Mouse (Mus musculus): ENCODE results near the gene Hsf5.
A peak's percentile ranks its signal among the peaks of the same experiment; 100 is the strongest.

The Hsf5 gene

GRCm38 (mm10) chr11:87616790-87617474, at the start of gene Hsf5:
Hsf5 (plus strand) TSS chr11:87617164.
- DNase-seq: no peak

GRCm38 (mm10) chr11:87568255-87568953, 48.6 kb upstream of the Hsf5 start, which contains the start of gene Sept4:
Sept4 (plus strand) TSS chr11:87568903.
- DNase-seq: no peak

GRCm38 (mm10) chr11:87570743-87571142, 46.2 kb upstream of the Hsf5 start:
- DNase-seq: no peak

GRCm38 (mm10) chr11:87571361-87571950, 45.5 kb upstream of the Hsf5 start:
- DNase-seq: no peak

- DNase-seq: no peak
Measured at GRCm38 (mm10) chr11:87573751-87574150, 43.2 kb upstream of the Hsf5 start.

GRCm38 (mm10) chr11:87574520-87575180, 42.3 kb upstream of the Hsf5 start:
- no peak for DNase-seq

GRCm38 (mm10) chr11:87577601-87578248, 39.2 kb upstream of the Hsf5 start:
- peak in 1 of 2 experiments; percentile 28 for DNase-seq

- DNase-seq: peak; percentile 82 to 91
Measured at GRCm38 (mm10) chr11:87578249-87578962, 38.6 kb upstream of the Hsf5 start.

- DNase-seq: peak; percentile 55 to 58
Measured at GRCm38 (mm10) chr11:87578963-87579601, 37.9 kb upstream of the Hsf5 start.

GRCm38 (mm10) chr11:87579713-87580112, 37.3 kb upstream of the Hsf5 start:
- DNase-seq: no peak

GRCm38 (mm10) chr11:87580543-87581085, 36.4 kb upstream of the Hsf5 start:
- peak in 1 of 2 experiments; percentile 29 for DNase-seq

GRCm38 (mm10) chr11:87581161-87581865, 35.7 kb upstream of the Hsf5 start:
- no peak for DNase-seq

GRCm38 (mm10) chr11:87581933-87582710, 34.8 kb upstream of the Hsf5 start:
- DNase-seq: peak; percentile 50 to 54

GRCm38 (mm10) chr11:87583291-87584034, 33.5 kb upstream of the Hsf5 start:
- DNase-seq: no peak

GRCm38 (mm10) chr11:87584711-87585505, 32.1 kb upstream of the Hsf5 start:
- no peak for DNase-seq

- no peak for DNase-seq
Measured at GRCm38 (mm10) chr11:87587211-87587874, 29.6 kb upstream of the Hsf5 start.

GRCm38 (mm10) chr11:87589605-87590004, 27.4 kb upstream of the Hsf5 start:
- DNase-seq: no peak

All from cerebellum, postnatal 36 days (tissue).